Comparison of ENCODE assay signal across 8 mouse cellular contexts in genomic region chr10:68212061-68212915, GRCm38 (mm10).
DNase-seq lines count a peak whose midpoint lies in the region; ATAC-seq and TF ChIP-seq lines count a peak whose summit lies in the region.

No protein-coding gene starts in this region.

- DNase-seq in adrenal gland, adult 2 months, result peak; percentile 56
- DNase-seq in adrenal gland, adult 18-20 months (ENCODE audit: low spot score in 2 of 2), result no peak
- DNase-seq in stomach, postnatal 0 days (ENCODE audit: low spot score), result no peak
- DNase-seq in kidney, postnatal 14 days, result peak; percentile 84
- DNase-seq in ovary, postnatal 36 days (ENCODE audit: low spot score), result peak; percentile 42
- DNase-seq in frontal cortex, postnatal 25 days (ENCODE audit: low spot score in 2 of 2), result no peak

- no peak for TF ChIP-seq EP300 in stomach, postnatal 0 days (optimal IDR thresholded peaks at IDR 0.05)

- no peak overlapping the region for H3K4me2 ChIP-seq in stomach, embryonic 14.5 days (replicated peaks; ENCODE audit: low read depth, low read length)
- no peak overlapping the region for H3K4me2 ChIP-seq in stomach, postnatal 0 days (replicated peaks; ENCODE audit: low read depth)
- no peak overlapping the region for H3K4me2 ChIP-seq in forebrain, embryonic 15.5 days (replicated peaks)

- H3K36me3 ChIP-seq in stomach, embryonic 14.5 days (ENCODE audit: control insufficient read depth, insufficient read depth, low read length), result peaks cover 5% of the 10 kb centered on the region
- H3K36me3 ChIP-seq in stomach, postnatal 0 days (ENCODE audit: control insufficient read depth, insufficient read depth, low read length), result no peaks in the 10 kb centered on the region; the same call in 1 of the 2 replicates
- peaks cover 11% of the 10 kb centered on the region; the same call in 1 of the 2 replicates for H3K36me3 ChIP-seq in forebrain, embryonic 15.5 days

- WGBS in stomach, embryonic 14.5 days, result 26% methylated on average over 10 of the region's 10 CpGs
- 31% methylated on average over 10 of the region's 10 CpGs for WGBS in stomach, postnatal 0 days
- WGBS in forebrain, embryonic 15.5 days, result 20% methylated on average over 10 of the region's 10 CpGs

- no peak overlapping the region for H3K4me3 ChIP-seq in stomach, embryonic 14.5 days (ENCODE audit: low read depth, low read length)
- H3K4me3 ChIP-seq in stomach, postnatal 0 days (ENCODE audit: low read depth, low read length), result no peak overlapping the region
- H3K4me3 ChIP-seq in forebrain, embryonic 15.5 days, result no peak overlapping the region

- no peak overlapping the region for H3K9ac ChIP-seq in stomach, embryonic 14.5 days (replicated peaks; ENCODE audit: low read depth, low read length)
- no peak overlapping the region for H3K9ac ChIP-seq in stomach, postnatal 0 days (ENCODE audit: low read length)
- H3K9ac ChIP-seq in forebrain, embryonic 15.5 days (replicated peaks), result no peak overlapping the region

- no peak for TF ChIP-seq CTCF in stomach, postnatal 0 days (IDR thresholded peaks at IDR 0.05; ENCODE audit: low read depth)

- H3K9me3 ChIP-seq in stomach, embryonic 14.5 days (ENCODE audit: control insufficient read depth, low read depth, low read length), result peaks cover 7% of the 10 kb centered on the region; the same call in 1 of the 2 replicates
- H3K9me3 ChIP-seq in stomach, postnatal 0 days (ENCODE audit: control insufficient read depth, low read length), result no peaks in the 10 kb centered on the region
- 0 out of 2 replicates have a peak, but pooled peaks cover 7% of the 10 kb centered on the region for H3K9me3 ChIP-seq in forebrain, embryonic 15.5 days

- ATAC-seq in stomach, embryonic 14.5 days (ENCODE audit: insufficient number of reproducible peaks, insufficient read depth, low FRiP score, low read depth), result peak; percentile 43; the same call in 1 of the 2 replicates
- no peak for ATAC-seq in stomach, postnatal 0 days (ENCODE audit: low FRiP score, low TSS enrichment)
- ATAC-seq in forebrain, embryonic 15.5 days (replicated peaks), result no peak

- H3K27ac ChIP-seq in stomach, embryonic 14.5 days (ENCODE audit: low read length), result peak overlapping the region; percentile 45; the same call in 1 of the 2 replicates
- H3K27ac ChIP-seq in stomach, postnatal 0 days (replicated peaks), result no peak overlapping the region
- no peak overlapping the region for H3K27ac ChIP-seq in forebrain, embryonic 15.5 days (replicated peaks)

- peaks cover 17% of the 10 kb centered on the region; the same call in 1 of the 2 replicates for H3K4me1 ChIP-seq in stomach, embryonic 14.5 days (ENCODE audit: control insufficient read depth, insufficient read depth, low read length)
- H3K4me1 ChIP-seq in stomach, postnatal 0 days (replicated peaks; ENCODE audit: control insufficient read depth, insufficient read depth), result no peaks in the 10 kb centered on the region; the same call in 1 of the 2 replicates
- H3K4me1 ChIP-seq in forebrain, embryonic 15.5 days, result peaks cover 24% of the 10 kb centered on the region

- no peaks in the 10 kb centered on the region for H3K27me3 ChIP-seq in stomach, embryonic 14.5 days (ENCODE audit: control insufficient read depth, insufficient read depth, low read length)
- no peaks in the 10 kb centered on the region for H3K27me3 ChIP-seq in stomach, postnatal 0 days (ENCODE audit: control insufficient read depth, insufficient read depth, low read length)
- no peaks in the 10 kb centered on the region for H3K27me3 ChIP-seq in forebrain, embryonic 15.5 days

Comparison
In these comparisons a context has a peak if more than half of its experiments do, and no peak if none do; other contexts are left out.
1. DNase-seq: peak in adrenal gland, adult 2 months (single experiment), kidney, postnatal 14 days (single experiment) and ovary, postnatal 36 days (single experiment); none in adrenal gland, adult 18-20 months (0 of 2), stomach, postnatal 0 days (single experiment) and frontal cortex, postnatal 25 days (0 of 2).